Mouse (Mus musculus) midbrain, embryonic 11.5 days (tissue): ENCODE measurements around the gene Cnpy3. TPM values are rescaled to one million over a fixed set of nuclear protein-coding genes. Genes with fewer than 3 reads are reported as not detected.

Source experiments
- ATAC-seq: fragments of 200-750 bp; cut with Nextera tagmentation; 2 replicates; pipeline ENCODE4 v1.8.0; 2017; ENCODE audit warnings: moderate TSS enrichment, moderate library complexity; ENCODE audit not compliant: low FRiP score
- DNase-seq: peaks from one replicate; pipeline ENCODE4 v3.0.0; 2015; ENCODE audit warnings: low spot score; ENCODE audit errors: missing footprints
- H3K27ac ChIP-seq: fragments of 300-500 bp; sonication (generic); 2 replicates; pipeline ENCODE4 v1.5.1; 2014; ENCODE audit warnings: low read depth, low read length
- H3K27me3 ChIP-seq: fragments of 300-500 bp; sonication (generic); 2 replicates; pipeline ENCODE4 v1.6.1; 2014; ENCODE audit warnings: mild to moderate bottlenecking, low read length, moderate library complexity, mixed read lengths; ENCODE audit not compliant: control insufficient read depth, insufficient read depth
- H3K36me3 ChIP-seq: fragments of 300-500 bp; sonication (generic); 2 replicates; pipeline ENCODE4 v1.6.1; 2014; ENCODE audit warnings: mild to moderate bottlenecking, low read length, moderate library complexity, mixed read lengths; ENCODE audit not compliant: control insufficient read depth, insufficient read depth
- H3K4me1 ChIP-seq: fragments of 300-500 bp; sonication (generic); 2 replicates; pipeline ENCODE4 v1.6.1; 2014; ENCODE audit warnings: low read length; ENCODE audit not compliant: control insufficient read depth, insufficient read depth
- H3K4me2 ChIP-seq: fragments of 300-500 bp; sonication (generic); 2 replicates; pipeline ENCODE4 v1.6.1; 2014; ENCODE audit warnings: mild to moderate bottlenecking, moderate library complexity
- H3K4me3 ChIP-seq: fragments of 300-500 bp; sonication (generic); 2 replicates; pipeline ENCODE4 v1.5.1; 2014; ENCODE audit warnings: low read depth, low read length
- H3K9ac ChIP-seq: fragments of 300-500 bp; sonication (generic); 2 replicates; pipeline ENCODE4 v1.6.1; 2014; ENCODE audit warnings: low read length
- H3K9me3 ChIP-seq: fragments of 300-500 bp; sonication (generic); 2 replicates; pipeline ENCODE4 v1.6.1; 2016; ENCODE audit warnings: low read length; ENCODE audit not compliant: control insufficient read depth
- WGBS: fragments of 180-500 bp; shearing (Covaris S2); extraction: QIAGEN DNeasy Blood & Tissue Kit; methylation state at CpG from one replicate; pipeline ENCODE4 v1.1.7; 2014; 5-methylcytosine and 5-hydroxymethylcytosine counted together
- polyA plus RNA-seq: library from polyadenylated mRNA; unstranded; fragments of >200 nt; fragmentation: Nextera tagmentation; extraction: Ambion mirVana; gene quantifications from 2 replicates; pipeline ENCODE4 v1.2.1, GENCODE M21; 2014

The Cnpy3 gene
- polyA plus RNA-seq, 1 experiment from 2014 or later: 56.3 TPM

- peaks cover 6% of the 10 kb centered on the region; the same call in 1 of the 2 replicates for H3K36me3 ChIP-seq
Measured at GRCm38 (mm10) chr17:46714756-46715481, 37.1 kb downstream of the Cnpy3 start.

DNA sequence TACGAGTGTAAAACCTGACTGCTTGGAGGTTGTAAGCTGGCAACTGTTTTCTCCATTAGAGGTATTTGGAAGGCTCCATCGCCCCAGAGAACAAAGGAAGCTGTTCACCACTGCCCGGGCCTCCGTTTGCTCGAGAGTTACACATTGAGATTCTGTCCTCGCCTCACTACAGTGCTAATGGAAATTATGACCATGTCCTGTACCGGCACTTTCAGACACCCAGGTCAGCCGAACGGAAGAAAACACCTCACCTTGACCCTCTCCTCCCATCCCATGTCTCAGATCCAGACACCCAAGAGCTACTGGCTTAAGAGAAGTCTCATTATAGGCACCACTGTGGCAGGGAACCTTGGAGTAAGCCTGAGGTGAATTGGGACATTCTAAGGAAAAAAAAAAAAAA is 38.2 kb downstream of the Cnpy3 start:
- H3K4me2 ChIP-seq: no peak overlapping the region
- H3K27ac ChIP-seq: no peak overlapping the region
- H3K4me1 ChIP-seq: peaks cover 8% of the 10 kb centered on the region
- DNase-seq: no peak
- H3K36me3 ChIP-seq: peaks cover 6% of the 10 kb centered on the region; the same call in 1 of the 2 replicates
- no peaks in the 10 kb centered on the region for H3K9me3 ChIP-seq
- 90% methylated on average over 9 of the region's 9 CpGs for WGBS
- no peak for ATAC-seq
- no peak overlapping the region for H3K4me3 ChIP-seq
- H3K27me3 ChIP-seq: no peaks in the 10 kb centered on the region
- no peak overlapping the region for H3K9ac ChIP-seq

More at GRCm38 (mm10) chr17:46714756-46715481, 37.1 kb downstream of the Cnpy3 start:
- no peak overlapping the region for H3K4me2 ChIP-seq
- peaks cover 8% of the 10 kb centered on the region for H3K4me1 ChIP-seq
- no peaks in the 10 kb centered on the region for H3K27me3 ChIP-seq
- WGBS: 95% methylated on average over 11 of the region's 11 CpGs
- DNase-seq (peak; percentile 80), ATAC-seq (no peak)
- no peak overlapping the region for H3K27ac ChIP-seq
- no peaks in the 10 kb centered on the region for H3K9me3 ChIP-seq
- no peak overlapping the region for H3K4me3 ChIP-seq
- H3K9ac ChIP-seq: no peak overlapping the region

DNA sequence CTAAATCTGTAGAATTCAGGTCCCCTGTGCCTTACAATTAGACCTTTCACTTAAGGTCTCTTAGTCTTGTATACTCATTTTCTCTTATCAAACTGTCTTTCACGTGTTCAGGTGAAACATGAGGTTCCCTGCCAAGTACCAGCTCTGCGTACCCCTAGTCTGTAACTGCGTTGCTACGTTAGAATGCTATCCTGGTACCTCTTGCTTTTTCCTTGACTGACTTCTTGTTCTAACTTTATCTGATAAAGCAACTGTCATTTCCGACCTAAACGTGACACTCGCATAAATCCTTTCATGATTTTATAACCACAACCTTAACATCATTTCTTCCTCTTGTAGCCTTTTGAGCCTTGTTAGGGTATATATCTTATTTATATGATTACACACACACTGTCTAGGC is 39.6 kb downstream of the Cnpy3 start:
- H3K4me1 ChIP-seq: peaks cover 8% of the 10 kb centered on the region
- peak overlapping the region; percentile 97 for H3K4me3 ChIP-seq
- peak overlapping the region; percentile 100 for H3K4me2 ChIP-seq
- peak overlapping the region; percentile 88; the same call in 1 of the 2 replicates for H3K9ac ChIP-seq
- peaks cover 6% of the 10 kb centered on the region; the same call in 1 of the 2 replicates for H3K36me3 ChIP-seq
- no peak overlapping the region for H3K27ac ChIP-seq
- no peak for ATAC-seq
- no peak for DNase-seq
- 81% methylated on average over 7 of the region's 7 CpGs for WGBS
- no peaks in the 10 kb centered on the region for H3K9me3 ChIP-seq
- H3K27me3 ChIP-seq: no peaks in the 10 kb centered on the region

GRCm38 (mm10) chr17:46711612-46712271 is 40.3 kb downstream of the Cnpy3 start:
- Histone ChIP-seq H3K9ac (peak overlapping the region; percentile 88), H3K4me3 (peak overlapping the region; percentile 97), H3K4me2 (peak overlapping the region; percentile 100), H3K36me3 (peaks cover 6% of the 10 kb centered on the region; the same call in 1 of the 2 replicates), H3K4me1 (peaks cover 8% of the 10 kb centered on the region), H3K27ac (no peak overlapping the region), H3K27me3 (no peaks in the 10 kb centered on the region), H3K9me3 (no peaks in the 10 kb centered on the region)
- ATAC-seq (peak; percentile 33), DNase-seq (no peak)
- under 1% methylated on average over 67 of the region's 76 CpGs for WGBS

DNA sequence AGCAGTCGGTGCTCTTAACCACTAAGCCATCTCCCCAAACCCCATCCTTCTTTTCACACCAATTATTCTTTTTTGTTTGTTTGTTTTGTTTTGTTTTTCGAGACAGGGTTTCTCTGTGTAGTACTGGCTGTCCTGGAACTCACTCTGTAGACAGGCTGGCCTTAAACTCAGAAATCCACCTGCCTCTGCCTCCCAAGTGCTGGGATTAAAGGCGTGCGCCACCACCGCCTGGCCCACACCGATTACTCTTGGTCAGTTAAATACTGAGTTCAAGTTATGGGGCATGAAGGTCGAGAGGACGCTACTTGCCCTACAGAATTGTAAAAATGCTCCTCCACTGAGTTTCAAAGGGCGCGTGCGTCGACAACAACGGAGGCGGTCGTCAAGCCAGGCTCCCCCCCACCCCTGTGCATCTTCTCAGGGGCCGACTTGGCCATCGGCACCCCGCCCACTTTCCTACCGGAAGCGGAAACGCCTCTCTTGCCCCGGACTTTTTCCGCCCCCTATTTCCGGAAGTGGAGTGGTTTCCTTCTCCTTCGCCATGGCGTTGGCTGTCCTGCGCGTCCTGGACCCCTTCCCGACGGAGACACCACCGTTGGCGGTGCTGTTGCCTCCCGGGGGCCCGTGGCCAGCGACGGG is 40.9 kb downstream of the Cnpy3 start, which contains the start of gene Pex6:
Gene Pex6, plus strand, starts transcription at position 505 of the 639 bp plus-strand sequence.
- DNase-seq (peak; percentile 99), ATAC-seq (peak; percentile 91)
- Histone ChIP-seq H3K9me3 (no peaks in the 10 kb centered on the region), H3K36me3 (peaks cover 6% of the 10 kb centered on the region; the same call in 1 of the 2 replicates), H3K27ac (no peak within 1 kb of the TSS; the same call in 1 of the 2 replicates), H3K4me3 (peak within 1 kb of the TSS; percentile 97), H3K4me1 (peaks cover 8% of the 10 kb centered on the region), H3K27me3 (no peaks in the 10 kb centered on the region; the same call in 1 of the 2 replicates), H3K4me2 (peak within 1 kb of the TSS; percentile 100), H3K9ac (peak within 1 kb of the TSS; percentile 88)
- WGBS: 9% methylated on average over 36 of the region's 36 CpGs

GRCm38 (mm10) chr17:46706375-46707089 is 45.5 kb downstream of the Cnpy3 start:
- 93% methylated on average over 14 of the region's 14 CpGs for WGBS
- no peak overlapping the region for H3K4me2 ChIP-seq
- peaks cover 17% of the 10 kb centered on the region for H3K4me1 ChIP-seq
- no peaks in the 10 kb centered on the region; the same call in 1 of the 2 replicates for H3K27me3 ChIP-seq
- H3K27ac ChIP-seq: no peak overlapping the region
- H3K36me3 ChIP-seq: no peaks in the 10 kb centered on the region
- ATAC-seq: no peak
- no peak overlapping the region for H3K4me3 ChIP-seq
- H3K9me3 ChIP-seq: no peaks in the 10 kb centered on the region
- no peak overlapping the region for H3K9ac ChIP-seq
- DNase-seq: peak; percentile 74

GRCm38 (mm10) chr17:46704887-46705835 is 46.9 kb downstream of the Cnpy3 start, which contains the start of gene Ppp2r5d:
Gene Ppp2r5d (minus strand): TSS chr17:46705111.
- H3K4me3 ChIP-seq: peak within 1 kb of the TSS; percentile 87
- ATAC-seq: peak; percentile 96
- no peaks in the 10 kb centered on the region for H3K36me3 ChIP-seq
- no peaks in the 10 kb centered on the region for H3K9me3 ChIP-seq
- no peaks in the 10 kb centered on the region; the same call in 1 of the 2 replicates for H3K27me3 ChIP-seq
- WGBS: 2% methylated on average over 48 of the region's 48 CpGs
- peak; percentile 98 for DNase-seq
- peak within 1 kb of the TSS; percentile 74 for H3K27ac ChIP-seq
- H3K9ac ChIP-seq: peak within 1 kb of the TSS; percentile 90
- H3K4me2 ChIP-seq: peak within 1 kb of the TSS; percentile 62
- peaks cover 19% of the 10 kb centered on the region for H3K4me1 ChIP-seq
